25 mouse cellular contexts compared by ENCODE assay signal in genomic region chr14:21485961-21486520, GRCm38 (mm10). TPM values are rescaled to one million over a fixed set of nuclear protein-coding genes. Genes with fewer than 3 reads are reported as not detected.
A peak's percentile ranks its signal among the peaks of the same experiment; 100 is the strongest.
DNase-seq lines count a peak whose midpoint lies in the region; ATAC-seq and TF ChIP-seq lines count a peak whose summit lies in the region.
"Had no signal": no experiment of that assay in that cellular context is flagged by ENCODE, and none has a peak within 500 bp of the region (broad histone marks: within the 10 kb centered on the region; RNA-seq: fewer than 3 reads in every experiment).

No protein-coding gene starts in this region.

- H3K9ac ChIP-seq in neural tube, embryonic 15.5 days (replicated peaks) = no peak overlapping the region
- H3K9ac ChIP-seq: embryonic facial prominence, embryonic 12.5 days; forebrain, embryonic 12.5 days had no signal

- no peak overlapping the region for H3K27ac ChIP-seq in neural tube, embryonic 15.5 days (replicated peaks)
- H3K27ac ChIP-seq: embryonic facial prominence, embryonic 10.5 days; embryonic facial prominence, embryonic 12.5 days; forebrain, embryonic 12.5 days had no signal

- H3K4me3 ChIP-seq in E14TG2a.4 (replicated peaks; ENCODE audit: low read length) = peak overlapping the region; percentile 98
- H3K4me3 ChIP-seq in neural tube, embryonic 15.5 days (replicated peaks) = no peak overlapping the region
- H3K4me3 ChIP-seq: embryonic facial prominence, embryonic 10.5 days; embryonic facial prominence, embryonic 12.5 days; forebrain, embryonic 12.5 days had no signal

- TF ChIP-seq CTCF in E14TG2a.4 (conservative IDR thresholded peaks at IDR 0.05; ENCODE audit: low read length) = no peak

- DNase-seq in ES-CJ7 (ENCODE audit: low read depth, low spot score) (peak; percentile 94), R1 (ENCODE audit: low read depth, low spot score) (peak; percentile 93), ZHBTc4 (ENCODE audit: low read depth, low spot score) (peak; percentile 87)
- DNase-seq in layer of hippocampus, postnatal 36 days = no peak
- DNase-seq in retina, postnatal 1 day = no peak
- DNase-seq: adrenal gland, adult 2 months; adrenal gland, postnatal 10 days; adrenal gland, postnatal 25 days; B cell, adult 2 months; cerebellum, adult 11-12 months; cerebellum, adult 2 months; cerebellum, adult 9-10 months; cerebellum, postnatal 10 days; cerebellum, postnatal 25 days had no signal

- no peak overlapping the region for H3K4me2 ChIP-seq in neural tube, embryonic 15.5 days
- H3K4me2 ChIP-seq: embryonic facial prominence, embryonic 12.5 days; forebrain, embryonic 12.5 days had no signal

- no peak for ATAC-seq in neural tube, embryonic 15.5 days (ENCODE audit: low FRiP score)
- ATAC-seq: CD4-positive, CD25-positive, alpha-beta regulatory T cell, adult 4 months; forebrain, embryonic 14.5 days; forebrain, embryonic 16.5 days; Patski had no signal

- peaks cover 77% of the 10 kb centered on the region for H3K36me3 ChIP-seq in E14TG2a.4 (ENCODE audit: insufficient read depth, low read length)
- no peaks in the 10 kb centered on the region for H3K36me3 ChIP-seq in neural tube, embryonic 15.5 days
- H3K36me3 ChIP-seq: embryonic facial prominence, embryonic 10.5 days; embryonic facial prominence, embryonic 12.5 days; forebrain, embryonic 12.5 days; G1E had no signal

- no peaks in the 10 kb centered on the region for H3K9me3 ChIP-seq in E14TG2a.4 (ENCODE audit: low read length)
- H3K9me3 ChIP-seq in neural tube, embryonic 15.5 days (replicated peaks) = no peaks in the 10 kb centered on the region
- H3K9me3 ChIP-seq: embryonic facial prominence, embryonic 10.5 days; embryonic facial prominence, embryonic 12.5 days; forebrain, embryonic 12.5 days; G1E had no signal

- H3K4me1 ChIP-seq in E14TG2a.4 (replicated peaks; ENCODE audit: low read depth, low read length) = peaks cover 51% of the 10 kb centered on the region
- no peaks in the 10 kb centered on the region for H3K4me1 ChIP-seq in neural tube, embryonic 15.5 days

- WGBS in neural tube, embryonic 15.5 days = 96% methylated on average over 3 of the region's 3 CpGs

- no peaks in the 10 kb centered on the region for H3K27me3 ChIP-seq in E14TG2a.4 (ENCODE audit: insufficient read depth, low read length)
- no peaks in the 10 kb centered on the region for H3K27me3 ChIP-seq in neural tube, embryonic 15.5 days (replicated peaks)
- H3K27me3 ChIP-seq: CH12.LX; embryonic facial prominence, embryonic 12.5 days; forebrain, embryonic 12.5 days; Patski had no signal

RNA-seq across cellular contexts. Expression of gene Kat6b, which starts 4.8 kb away (rescaled TPM):
- 10 to 100 TPM; 92.1 to 93.1 TPM for total RNA-seq in layer of hippocampus, postnatal 36 days (2021)
- polyA plus RNA-seq in neural tube, embryonic 15.5 days (2015; fragmentation: Nextera tagmentation; extraction: Ambion mirVana) = 16.1 and 18.8 TPM in 2 replicates

Comparison
In these comparisons a context has a peak if more than half of its experiments do, and no peak if none do; other contexts are left out.
1. DNase-seq: peak in ES-CJ7 (single experiment), R1 (single experiment) and ZHBTc4 (single experiment); none in layer of hippocampus, postnatal 36 days (0 of 2) and retina, postnatal 1 day (single experiment).